Mouse (Mus musculus): ENCODE data around the gene Speer3. TPM values are rescaled to one million over a fixed set of nuclear protein-coding genes. Genes with fewer than 3 reads are reported as not detected.
"Not testable (repeated sequence)": the region's sequence is repeated elsewhere in the genome, so short reads cannot be mapped to it uniquely, and the experiment has no call there.

Speer3 gene
- total RNA-seq (2021), result not detected in 2 replicates
- long read RNA-seq, experiment 1, result 0 reads
- long read RNA-seq, experiment 2, result 0 reads

DNA sequence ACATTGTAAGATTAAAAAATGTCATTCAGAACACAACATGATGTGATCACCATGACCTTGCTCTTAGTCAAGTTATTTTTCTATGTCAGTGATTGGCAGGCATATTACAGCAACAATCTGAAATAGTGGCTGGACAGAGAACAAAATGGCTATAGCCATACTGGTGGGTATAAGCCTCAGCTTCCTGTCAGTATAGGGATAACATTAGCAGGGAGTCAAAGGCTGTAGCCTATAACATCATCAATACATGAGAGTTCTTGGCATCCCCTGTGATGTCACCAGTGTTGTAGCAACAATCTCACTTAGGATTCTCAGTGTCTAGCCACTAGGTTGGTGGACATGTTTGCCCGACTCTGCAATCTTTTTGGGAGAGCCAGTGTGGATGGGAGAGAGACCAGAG, at the start of gene Speer3:
Gene Speer3, plus strand, starts transcription at position 301 of the 400 bp plus-strand sequence.
- no peak for DNase-seq

DNA sequence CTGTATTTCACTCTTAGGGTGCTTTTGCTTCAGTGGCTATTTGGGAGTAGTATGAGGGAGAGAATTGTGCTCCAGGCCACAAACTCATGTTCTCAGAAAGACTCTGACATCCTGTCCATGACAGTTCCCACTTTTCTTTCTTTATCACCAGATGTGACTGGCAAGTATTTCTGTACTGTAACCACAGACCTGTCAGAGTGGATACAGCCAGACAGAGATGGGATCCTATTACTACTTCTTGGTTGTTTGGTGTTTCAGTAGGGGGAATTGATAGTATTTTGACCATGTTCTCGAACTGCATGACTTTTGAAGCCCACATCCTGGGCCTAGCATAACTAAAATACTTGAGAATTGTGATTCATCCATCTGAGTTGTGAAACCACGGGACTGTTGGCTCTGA, 19.1 kb downstream of the Speer3 start:
- DNase-seq, result not testable (repeated sequence)

DNA sequence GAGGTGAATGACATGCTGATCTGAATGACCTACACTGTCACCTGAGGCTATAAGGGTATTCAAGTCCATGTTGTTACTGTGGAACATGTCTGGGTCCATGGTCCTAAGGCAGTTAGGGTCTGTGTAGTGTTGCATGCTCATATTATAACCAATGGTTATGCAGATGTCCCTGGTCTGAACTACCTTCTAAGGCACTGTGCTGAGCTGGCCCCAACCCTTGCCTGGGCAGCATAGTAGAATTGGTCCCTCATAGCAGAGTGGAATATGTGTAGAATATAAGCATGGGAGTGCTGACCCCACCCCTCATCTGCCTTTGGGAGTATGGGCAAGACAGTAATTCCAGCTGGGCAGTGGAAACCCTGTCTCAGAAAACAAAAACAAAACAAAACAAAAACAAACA, 33.7 kb downstream of the Speer3 start:
- no peak for DNase-seq

DNA sequence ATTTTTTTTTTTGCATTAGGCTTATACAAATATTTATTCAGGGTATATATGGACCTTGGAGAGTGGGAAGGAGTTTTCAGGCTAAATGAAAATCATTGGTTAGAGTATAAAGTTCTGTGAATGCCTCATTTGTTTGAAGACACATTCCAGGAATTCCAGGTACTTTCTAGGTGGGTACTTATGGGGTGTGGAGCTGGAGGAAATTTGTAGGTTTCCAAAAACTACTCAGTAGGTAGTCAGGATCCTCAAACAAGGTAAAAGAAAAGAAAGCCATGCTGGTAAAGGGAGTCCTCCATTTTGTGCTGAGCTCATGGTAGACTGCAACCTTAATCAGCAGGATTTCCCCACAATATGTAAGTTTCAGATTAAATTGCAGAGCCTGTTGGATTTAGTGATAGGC, 35.3 kb downstream of the Speer3 start:
- no peak for DNase-seq

DNA sequence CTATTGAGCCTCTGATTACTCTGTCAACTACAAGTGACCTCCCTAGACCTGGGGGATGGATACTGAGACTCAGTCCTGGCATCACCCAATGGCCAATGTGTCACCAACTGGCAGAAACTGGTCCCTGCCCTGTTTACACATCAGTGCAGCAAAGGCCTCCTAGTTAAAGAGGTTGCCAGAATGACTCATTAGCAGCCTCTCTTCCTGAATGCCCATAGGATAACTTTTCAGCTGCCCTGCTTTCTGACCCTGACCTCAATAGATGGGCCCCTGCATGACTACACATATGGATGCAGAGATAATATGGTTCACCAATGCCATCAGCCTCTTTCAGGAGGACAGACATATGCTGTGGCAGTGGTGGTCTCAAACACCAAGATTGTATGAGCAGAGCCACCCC, 52.9 kb downstream of the Speer3 start:
- DNase-seq, result no peak

Other genes with a start within 250 kb of the Speer3 start
- gene Sema3e, start 233.7 kb downstream of the Speer3 start, total RNA-seq (2021), result 0.44 and 0.45 TPM in 2 replicates